Comparison of ENCODE assay signal across 25 mouse cellular contexts in the genomic region with DNA sequence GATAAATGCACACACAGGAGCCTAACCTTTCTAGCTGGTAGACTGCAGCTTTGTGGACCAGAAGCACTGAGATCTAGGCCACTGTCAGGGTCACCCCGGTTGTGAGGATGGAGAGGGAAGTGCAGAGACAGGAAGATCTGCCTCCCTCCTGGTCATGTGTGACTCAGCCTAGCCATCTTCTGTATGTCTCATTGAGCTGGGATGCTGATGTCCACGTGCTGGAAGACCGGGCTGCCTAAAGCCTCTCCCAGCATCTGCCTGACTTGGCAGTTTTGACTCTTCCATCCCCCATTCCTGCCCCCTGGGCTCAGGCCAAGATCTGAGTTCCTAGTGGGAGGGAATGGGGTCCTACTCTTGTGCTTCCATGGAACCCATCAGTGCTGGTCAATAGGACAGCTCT.
DNase-seq lines count a peak whose midpoint lies in the region; ATAC-seq and TF ChIP-seq lines count a peak whose summit lies in the region.
"Had no signal": no experiment of that assay in that cellular context is flagged by ENCODE, and none has a peak within 500 bp of the region (broad histone marks: within the 10 kb centered on the region; RNA-seq: fewer than 3 reads in every experiment).

No protein-coding gene starts in this region.

- H3K4me1 ChIP-seq in kidney, embryonic 15.5 days = peaks cover 55% of the 10 kb centered on the region
- H3K4me1 ChIP-seq in megakaryocyte, embryonic 14.5 days = peaks cover 10% of the 10 kb centered on the region
- peaks cover 49% of the 10 kb centered on the region for H3K4me1 ChIP-seq in neural tube, embryonic 15.5 days

- no peak overlapping the region for H3K9ac ChIP-seq in kidney, embryonic 15.5 days
- no peak overlapping the region for H3K9ac ChIP-seq in neural tube, embryonic 15.5 days (replicated peaks)
- H3K9ac ChIP-seq: embryonic facial prominence, embryonic 13.5 days; embryonic facial prominence, embryonic 15.5 days; forebrain, embryonic 12.5 days had no signal

- peak overlapping the region; percentile 84; the same call in 1 of the 2 replicates for H3K27ac ChIP-seq in kidney, embryonic 15.5 days
- H3K27ac ChIP-seq in neural tube, embryonic 15.5 days (replicated peaks) = peak overlapping the region; percentile 70; the same call in 1 of the 2 replicates
- H3K27ac ChIP-seq: forebrain, embryonic 10.5 days; forebrain, embryonic 12.5 days had no signal

- no peak overlapping the region for H3K4me3 ChIP-seq in kidney, embryonic 15.5 days (replicated peaks)
- peak overlapping the region; percentile 3 for H3K4me3 ChIP-seq in megakaryocyte, embryonic 14.5 days (replicated peaks)
- no peak overlapping the region for H3K4me3 ChIP-seq in neural tube, embryonic 15.5 days (replicated peaks)
- H3K4me3 ChIP-seq: embryonic facial prominence, embryonic 13.5 days; embryonic facial prominence, embryonic 15.5 days; erythroblast, embryonic 14.5 days; forebrain, embryonic 10.5 days; forebrain, embryonic 12.5 days had no signal

- WGBS in kidney, embryonic 15.5 days = 80% methylated on average over 3 of the region's 3 CpGs
- 78% methylated on average over 3 of the region's 3 CpGs for WGBS in neural tube, embryonic 15.5 days

- no peak for TF ChIP-seq CTCF in Patski (IDR thresholded peaks at IDR 0.05)

- no peaks in the 10 kb centered on the region for H3K36me3 ChIP-seq in kidney, embryonic 15.5 days
- no peaks in the 10 kb centered on the region for H3K36me3 ChIP-seq in megakaryocyte, embryonic 14.5 days (replicated peaks; ENCODE audit: low read length)
- no peaks in the 10 kb centered on the region for H3K36me3 ChIP-seq in neural tube, embryonic 15.5 days
- H3K36me3 ChIP-seq: embryonic facial prominence, embryonic 13.5 days; embryonic facial prominence, embryonic 15.5 days; forebrain, embryonic 10.5 days; forebrain, embryonic 12.5 days had no signal

- H3K9me3 ChIP-seq in kidney, embryonic 15.5 days (replicated peaks) = no peaks in the 10 kb centered on the region
- peaks cover 15% of the 10 kb centered on the region; the same call in 1 of the 2 replicates for H3K9me3 ChIP-seq in megakaryocyte, embryonic 14.5 days
- H3K9me3 ChIP-seq in neural tube, embryonic 15.5 days (replicated peaks) = no peaks in the 10 kb centered on the region
- H3K9me3 ChIP-seq: embryonic facial prominence, embryonic 13.5 days; embryonic facial prominence, embryonic 15.5 days; forebrain, embryonic 10.5 days; forebrain, embryonic 12.5 days had no signal

- ATAC-seq in kidney, embryonic 15.5 days (replicated peaks; ENCODE audit: low FRiP score) = no peak
- no peak for ATAC-seq in megakaryocyte, adult 5-6 weeks (ENCODE audit: poor library complexity, severe bottlenecking)
- ATAC-seq in neural tube, embryonic 15.5 days (ENCODE audit: low FRiP score) = no peak
- ATAC-seq in Patski = peak; percentile 18
- ATAC-seq: forebrain, embryonic 14.5 days; forebrain, embryonic 16.5 days had no signal

- peaks cover 13% of the 10 kb centered on the region for H3K27me3 ChIP-seq in kidney, embryonic 15.5 days
- H3K27me3 ChIP-seq in megakaryocyte, embryonic 14.5 days (replicated peaks) = peaks cover 5% of the 10 kb centered on the region
- no peaks in the 10 kb centered on the region for H3K27me3 ChIP-seq in neural tube, embryonic 15.5 days (replicated peaks)
- H3K27me3 ChIP-seq in Patski = no peaks in the 10 kb centered on the region

- POLR2A ChIA-PET in Patski (lab: Charles Lee) = no interaction called here

- in situ Hi-C loops in Patski (cut with MboI; ENCODE audit: low pct_unique_long_range_greater_than_20kb) = no loop called here

- DNase-seq in kidney, postnatal 36 days = no peak
- no peak for DNase-seq in neural tube, embryonic 10.5 days (ENCODE audit: extremely low spot score, low spot score)
- DNase-seq in Patski (ENCODE audit: low read depth, low spot score) = no peak
- DNase-seq in frontal cortex, postnatal 10 days (ENCODE audit: low spot score in 2 of 2) = no peak
- DNase-seq: adrenal gland, adult 2 months; adrenal gland, postnatal 10 days; adrenal gland, postnatal 25 days; cerebellum, adult 11 months; cerebellum, adult 18-20 months; cerebellum, adult 8-10 months; cerebellum, adult 9-11 months; cerebellum, postnatal 14 days; cerebellum, postnatal 36 days; embryo, embryonic 11 days had no signal

- CTCF ChIA-PET in Patski (lab: Charles Lee) = interaction anchor here (1.1 kb wide), 1 partner anchor 20 kb away, joined by 3 read pairs; no protein-coding TSS in a partner anchor

- H3K4me2 ChIP-seq in kidney, embryonic 15.5 days = no peak overlapping the region
- H3K4me2 ChIP-seq in neural tube, embryonic 15.5 days = no peak overlapping the region
- H3K4me2 ChIP-seq: embryonic facial prominence, embryonic 13.5 days; embryonic facial prominence, embryonic 15.5 days; forebrain, embryonic 12.5 days had no signal
